Mouse (Mus musculus): Measurements from ENCODE around the gene Tnfrsf8. TPM values are rescaled to one million over a fixed set of nuclear protein-coding genes. Genes with fewer than 3 reads are reported as not detected.
A peak's percentile ranks its signal among the peaks of the same experiment; 100 is the strongest.

Tnfrsf8 gene
- polyA plus RNA-seq, 2 experiments: 0.14 to 0.16 TPM

DNA sequence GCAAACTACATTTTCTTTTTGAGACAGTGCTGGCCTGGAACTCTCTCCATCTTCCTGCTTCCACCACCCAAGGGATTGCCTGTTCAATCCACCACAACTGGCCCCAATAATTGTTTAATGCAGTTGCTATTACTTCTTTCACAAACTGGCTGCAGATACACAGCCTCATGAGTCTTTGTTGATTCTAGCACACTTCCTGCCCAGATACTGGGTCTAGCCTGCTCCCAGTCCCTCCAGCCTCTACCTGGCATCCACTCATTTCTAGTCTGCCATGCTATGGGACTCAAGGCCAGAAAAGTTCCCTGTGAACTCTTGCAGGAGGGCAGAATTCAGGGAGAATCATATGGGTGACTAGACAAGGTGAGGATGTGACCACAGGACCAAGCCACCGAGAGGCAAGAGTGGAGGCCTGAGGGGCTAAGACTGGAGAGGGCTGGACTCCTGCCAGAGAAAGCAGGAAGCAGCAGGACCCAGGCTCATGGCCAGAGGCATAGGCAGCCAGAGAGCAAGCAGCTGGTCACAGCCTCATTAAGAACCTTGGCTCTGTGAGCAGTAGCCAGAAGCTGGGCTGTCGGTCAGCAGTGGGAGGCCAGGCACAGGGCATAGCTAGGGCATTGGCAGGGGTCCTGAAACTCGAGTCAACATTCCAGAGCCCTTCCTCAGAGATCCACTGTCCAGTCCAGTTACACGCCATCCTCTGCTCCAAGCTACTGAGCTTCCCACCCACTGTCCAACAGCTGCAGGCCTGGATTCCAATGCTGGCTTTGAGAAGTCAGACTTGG lies 75.7 kb downstream of the Tnfrsf8 start:
- Histone ChIP-seq H3K36me3 (ENCODE audit: control insufficient read depth, insufficient read depth, low read length) (no peaks in the 10 kb centered on the region), H3K9me3 (ENCODE audit: control insufficient read depth, low read length) (no peaks in the 10 kb centered on the region), H3K27me3 (ENCODE audit: control insufficient read depth, insufficient read depth, low read length) (no peaks in the 10 kb centered on the region), H3K4me1 (ENCODE audit: control insufficient read depth, insufficient read depth, low read length) (peaks cover 14% of the 10 kb centered on the region), H3K4me2 (replicated peaks; ENCODE audit: low read depth, low read length, severe bottlenecking) (no peak overlapping the region), H3K27ac (replicated peaks; ENCODE audit: low read depth, low read length) (no peak overlapping the region), H3K9ac (ENCODE audit: low read depth, low read length, severe bottlenecking) (no peak overlapping the region), H3K4me3 (replicated peaks; ENCODE audit: low read length) (no peak overlapping the region)
- WGBS: 20% methylated on average over 4 of the region's 4 CpGs
- no peak for TF ChIP-seq POLR2A (IDR thresholded peaks at IDR 0.05; ENCODE audit: borderline replicate concordance, extremely low read depth, insufficient read depth, insufficient read length)
- DNase-seq (ENCODE audit: low spot score) (peak; percentile 67), ATAC-seq (ENCODE audit: low FRiP score, low read depth) (peak; percentile 68; the same call in 1 of the 2 replicates)

DNA sequence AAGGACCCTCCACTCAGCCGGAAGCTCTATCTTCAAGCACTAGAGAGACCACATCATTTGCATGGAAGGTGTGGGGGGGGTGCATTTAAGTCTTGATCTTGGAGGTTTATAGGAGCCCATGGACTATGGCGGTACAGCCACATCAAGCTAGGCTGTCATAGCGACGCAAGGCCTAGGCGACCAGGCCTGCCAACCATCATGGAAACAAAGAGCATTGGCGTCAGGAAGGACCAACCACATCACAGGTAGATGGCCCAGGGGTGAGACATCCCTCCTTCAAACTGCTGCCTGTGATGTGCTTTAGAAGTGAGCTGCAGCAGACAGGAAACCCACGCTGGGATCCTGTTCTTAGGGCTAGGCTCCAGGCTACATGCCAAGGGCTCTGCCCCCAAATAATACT lies 78.9 kb downstream of the Tnfrsf8 start:
- no peaks in the 10 kb centered on the region for H3K27me3 ChIP-seq (ENCODE audit: control insufficient read depth, insufficient read depth, low read length)
- no peak overlapping the region for H3K27ac ChIP-seq (replicated peaks; ENCODE audit: low read depth, low read length)
- no peak overlapping the region for H3K9ac ChIP-seq (ENCODE audit: low read depth, low read length, severe bottlenecking)
- 83% methylated on average over 7 of the region's 7 CpGs for WGBS
- H3K36me3 ChIP-seq (ENCODE audit: control insufficient read depth, insufficient read depth, low read length): no peaks in the 10 kb centered on the region
- H3K9me3 ChIP-seq (ENCODE audit: control insufficient read depth, low read length): no peaks in the 10 kb centered on the region
- DNase-seq (ENCODE audit: low spot score) (no peak), ATAC-seq (ENCODE audit: low FRiP score, low read depth) (no peak)
- no peak overlapping the region for H3K4me3 ChIP-seq (replicated peaks; ENCODE audit: low read length)
- peaks cover 14% of the 10 kb centered on the region for H3K4me1 ChIP-seq (ENCODE audit: control insufficient read depth, insufficient read depth, low read length)
- no peak for TF ChIP-seq POLR2A (IDR thresholded peaks at IDR 0.05; ENCODE audit: borderline replicate concordance, extremely low read depth, insufficient read depth, insufficient read length)
- no peak overlapping the region for H3K4me2 ChIP-seq (replicated peaks; ENCODE audit: low read depth, low read length, severe bottlenecking)

DNA sequence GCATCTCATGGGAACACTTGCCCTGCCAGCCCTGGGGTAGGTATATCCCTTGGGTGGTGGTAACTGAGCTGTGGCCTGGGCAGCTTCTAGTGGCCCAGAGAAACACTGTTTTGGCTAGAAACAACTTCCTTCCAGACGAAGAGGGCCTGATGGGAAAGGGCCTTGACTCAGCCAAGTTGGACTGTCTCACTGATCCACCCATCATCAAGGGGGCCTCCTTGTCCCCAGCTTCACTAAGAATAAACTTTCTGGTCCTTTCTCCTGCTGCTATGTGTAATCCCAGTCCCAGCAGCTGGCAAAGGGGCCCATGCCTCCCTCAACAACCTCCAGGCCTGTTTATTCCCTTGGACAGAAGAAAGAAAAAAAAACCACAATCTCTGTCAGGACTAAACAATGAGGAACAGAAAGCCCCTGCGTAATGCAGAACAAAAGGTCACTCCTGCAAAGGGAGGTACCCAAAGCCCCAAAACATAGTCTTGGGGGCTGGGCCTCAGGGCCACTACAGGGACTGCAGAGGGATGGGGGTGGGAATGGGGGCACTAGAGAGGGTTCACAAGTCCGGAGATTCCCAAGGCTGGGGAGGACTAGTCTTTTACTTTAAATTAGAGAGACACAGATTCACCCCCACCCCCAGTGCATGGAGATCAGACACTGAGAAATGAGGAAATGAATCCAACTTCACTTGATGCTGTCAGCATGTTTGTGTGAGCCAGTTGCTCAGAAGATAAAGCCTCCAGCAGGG lies 81.3 kb downstream of the Tnfrsf8 start:
- Histone ChIP-seq H3K27me3 (ENCODE audit: control insufficient read depth, insufficient read depth, low read length) (no peaks in the 10 kb centered on the region), H3K27ac (replicated peaks; ENCODE audit: low read depth, low read length) (no peak overlapping the region), H3K4me2 (replicated peaks; ENCODE audit: low read depth, low read length, severe bottlenecking) (no peak overlapping the region), H3K4me3 (replicated peaks; ENCODE audit: low read length) (no peak overlapping the region), H3K9me3 (ENCODE audit: control insufficient read depth, low read length) (no peaks in the 10 kb centered on the region), H3K4me1 (ENCODE audit: control insufficient read depth, insufficient read depth, low read length) (no peaks in the 10 kb centered on the region), H3K36me3 (ENCODE audit: control insufficient read depth, insufficient read depth, low read length) (no peaks in the 10 kb centered on the region), H3K9ac (ENCODE audit: low read depth, low read length, severe bottlenecking) (no peak overlapping the region)
- TF ChIP-seq POLR2A (IDR thresholded peaks at IDR 0.05; ENCODE audit: borderline replicate concordance, extremely low read depth, insufficient read depth, insufficient read length): no peak
- no peak for ATAC-seq (ENCODE audit: low FRiP score, low read depth)
- 57% methylated on average over 3 of the region's 3 CpGs for WGBS
- no peak for DNase-seq (ENCODE audit: low spot score)

DNA sequence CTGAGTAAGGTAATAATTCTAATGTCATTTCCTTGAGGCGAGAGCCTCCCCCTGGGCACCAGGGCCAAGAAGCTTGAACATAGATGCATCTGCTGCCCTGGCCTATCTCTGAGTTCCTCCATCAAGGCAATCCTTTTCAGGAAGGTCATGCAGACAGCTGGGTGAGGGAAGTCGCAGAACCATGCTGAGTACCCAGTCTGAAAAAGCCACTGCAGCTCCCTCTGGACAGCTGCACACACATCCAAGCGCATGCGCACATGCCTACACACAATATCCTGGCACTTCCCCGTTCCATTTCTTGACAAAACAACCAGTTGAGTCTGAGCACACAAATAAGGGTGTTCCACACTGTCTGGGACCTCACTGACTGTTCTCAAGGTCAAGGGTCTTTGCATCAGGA lies 83.2 kb downstream of the Tnfrsf8 start:
- DNase-seq (ENCODE audit: low spot score): no peak
- Histone ChIP-seq H3K4me3 (replicated peaks; ENCODE audit: low read length) (no peak overlapping the region), H3K27ac (replicated peaks; ENCODE audit: low read depth, low read length) (no peak overlapping the region), H3K4me1 (ENCODE audit: control insufficient read depth, insufficient read depth, low read length) (no peaks in the 10 kb centered on the region), H3K9ac (ENCODE audit: low read depth, low read length, severe bottlenecking) (no peak overlapping the region), H3K9me3 (ENCODE audit: control insufficient read depth, low read length) (no peaks in the 10 kb centered on the region), H3K4me2 (replicated peaks; ENCODE audit: low read depth, low read length, severe bottlenecking) (no peak overlapping the region), H3K36me3 (ENCODE audit: control insufficient read depth, insufficient read depth, low read length) (no peaks in the 10 kb centered on the region), H3K27me3 (ENCODE audit: control insufficient read depth, insufficient read depth, low read length) (no peaks in the 10 kb centered on the region)
- TF ChIP-seq POLR2A (IDR thresholded peaks at IDR 0.05; ENCODE audit: borderline replicate concordance, extremely low read depth, insufficient read depth, insufficient read length): no peak
- 86% methylated on average over 5 of the region's 5 CpGs for WGBS
- no peak for ATAC-seq (ENCODE audit: low FRiP score, low read depth)

DNA sequence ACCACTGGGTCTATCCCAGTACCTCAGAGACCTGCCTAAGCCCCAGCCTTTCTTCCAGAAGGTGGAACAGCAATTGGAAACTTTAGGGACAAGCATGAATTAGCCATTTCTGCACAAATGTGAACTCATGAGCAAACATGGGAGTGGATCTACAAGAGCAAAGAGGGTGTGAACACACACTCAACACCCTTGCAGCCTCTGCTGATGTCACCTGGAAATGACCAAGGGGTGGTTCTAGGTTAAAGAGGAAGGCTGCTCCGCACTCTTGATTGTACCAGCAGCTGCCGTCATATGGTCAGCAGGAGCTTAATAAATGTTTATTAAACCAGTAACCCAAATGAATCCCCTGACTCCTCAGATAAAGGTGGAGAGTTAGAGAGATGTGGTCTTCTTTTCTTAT lies 84.3 kb downstream of the Tnfrsf8 start:
- Histone ChIP-seq H3K9ac (ENCODE audit: low read depth, low read length, severe bottlenecking) (no peak overlapping the region), H3K4me1 (ENCODE audit: control insufficient read depth, insufficient read depth, low read length) (no peaks in the 10 kb centered on the region), H3K27ac (replicated peaks; ENCODE audit: low read depth, low read length) (no peak overlapping the region), H3K9me3 (ENCODE audit: control insufficient read depth, low read length) (no peaks in the 10 kb centered on the region), H3K4me2 (replicated peaks; ENCODE audit: low read depth, low read length, severe bottlenecking) (no peak overlapping the region), H3K36me3 (ENCODE audit: control insufficient read depth, insufficient read depth, low read length) (no peaks in the 10 kb centered on the region), H3K27me3 (ENCODE audit: control insufficient read depth, insufficient read depth, low read length) (no peaks in the 10 kb centered on the region), H3K4me3 (replicated peaks; ENCODE audit: low read length) (no peak overlapping the region)
- WGBS: 86% methylated on average over 2 of the region's 2 CpGs
- ATAC-seq (ENCODE audit: low FRiP score, low read depth): no peak
- DNase-seq (ENCODE audit: low spot score): no peak
- no peak for TF ChIP-seq POLR2A (IDR thresholded peaks at IDR 0.05; ENCODE audit: borderline replicate concordance, extremely low read depth, insufficient read depth, insufficient read length)
